Mouse (Mus musculus): ENCODE measurements around the gene Cdkn2c.

- no peak for TF ChIP-seq CTCF (conservative IDR thresholded peaks at IDR 0.05; ENCODE audit: low read length)
- no peak for TF ChIP-seq POU5F1 (IDR thresholded peaks at IDR 0.05; ENCODE audit: borderline replicate concordance, low read length)
Observed at GRCm38 (mm10) chr4:109667518-109667917, 529 bp upstream of the Cdkn2c start.
